14 mouse cellular contexts compared by ENCODE assay signal in the genomic region with DNA sequence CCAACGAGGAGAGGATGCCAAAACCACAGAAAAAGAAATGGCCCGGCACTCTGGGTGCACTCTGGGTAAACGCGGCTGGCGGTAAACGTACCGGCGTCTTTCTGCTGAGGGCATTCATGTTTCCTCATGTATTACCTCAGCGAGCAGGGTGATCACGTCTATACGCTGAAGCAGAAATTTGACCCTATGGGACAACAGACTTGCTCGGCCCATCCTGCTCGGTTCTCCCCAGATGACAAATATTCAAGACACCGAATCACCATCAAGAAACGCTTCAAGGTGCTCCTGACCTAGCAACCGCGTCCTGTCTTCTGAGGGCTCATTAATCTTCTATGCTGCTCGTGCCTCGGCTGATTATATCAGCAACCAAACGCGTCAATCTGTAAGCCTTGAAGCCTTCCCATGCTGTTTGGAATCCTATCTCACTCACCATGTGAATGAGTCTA. TPM values are rescaled to one million over a fixed set of nuclear protein-coding genes. Genes with fewer than 3 reads are reported as not detected.
DNase-seq lines count a peak whose midpoint lies in the region; ATAC-seq lines count a peak whose summit lies in the region.
"Had no signal": no experiment of that assay in that cellular context is flagged by ENCODE, and none has a peak within 500 bp of the region (broad histone marks: within the 10 kb centered on the region; RNA-seq: fewer than 3 reads in every experiment).

No protein-coding gene starts in this region.

- H3K4me1 ChIP-seq in liver, embryonic 12.5 days = peaks cover 50% of the 10 kb centered on the region
- peaks cover 5% of the 10 kb centered on the region for H3K4me1 ChIP-seq in hindbrain, embryonic 16.5 days (ENCODE audit: control insufficient read depth, insufficient read depth, low read depth, low read length)
- H3K4me1 ChIP-seq: embryonic facial prominence, embryonic 15.5 days; hindbrain, embryonic 15.5 days; neural tube, embryonic 12.5 days had no signal

- H3K27me3 ChIP-seq in liver, embryonic 12.5 days (replicated peaks) = no peaks in the 10 kb centered on the region
- H3K27me3 ChIP-seq in hindbrain, embryonic 16.5 days (replicated peaks; ENCODE audit: control insufficient read depth, insufficient read depth, low read length) = no peaks in the 10 kb centered on the region
- H3K27me3 ChIP-seq: embryonic facial prominence, embryonic 15.5 days; hindbrain, embryonic 15.5 days; kidney, embryonic 15.5 days; neural tube, embryonic 12.5 days had no signal

- H3K4me2 ChIP-seq in liver, embryonic 12.5 days = no peak overlapping the region
- H3K4me2 ChIP-seq in hindbrain, embryonic 16.5 days (ENCODE audit: low read length) = no peak overlapping the region
- H3K4me2 ChIP-seq: embryonic facial prominence, embryonic 15.5 days; hindbrain, embryonic 15.5 days; kidney, embryonic 15.5 days; lung, embryonic 14.5 days; neural tube, embryonic 12.5 days had no signal

- WGBS in liver, embryonic 12.5 days (ENCODE audit: insufficient replicate concordance) = 68% methylated on average over 21 of the region's 21 CpGs
- 68% methylated on average over 21 of the region's 21 CpGs for WGBS in hindbrain, embryonic 16.5 days

- DNase-seq in liver = no peak
- peak; percentile 85 for DNase-seq in naive thymus-derived CD4-positive, alpha-beta T cell, adult 2 months (ENCODE audit: low read depth)
- peak; percentile 86 for DNase-seq in thymus, postnatal 25 days
- DNase-seq in testis, postnatal 10 days (ENCODE audit: low spot score) = no peak
- no peak for DNase-seq in gastrocnemius, adult 18-20 months (ENCODE audit: low spot score)
- DNase-seq: cerebellum, postnatal 25 days; lung, embryonic 14.5 days had no signal

- H3K4me3 ChIP-seq in liver, embryonic 12.5 days = no peak overlapping the region
- no peak overlapping the region for H3K4me3 ChIP-seq in hindbrain, embryonic 16.5 days (ENCODE audit: low read length)
- H3K4me3 ChIP-seq: embryonic facial prominence, embryonic 15.5 days; hindbrain, embryonic 15.5 days; kidney, embryonic 15.5 days; neural tube, embryonic 12.5 days had no signal

- H3K9me3 ChIP-seq in liver, embryonic 12.5 days (replicated peaks) = 0 out of 2 replicates have a peak, but pooled peaks cover 3% of the 10 kb centered on the region
- H3K9me3 ChIP-seq in hindbrain, embryonic 16.5 days (ENCODE audit: control insufficient read depth, low read length) = no peaks in the 10 kb centered on the region
- H3K9me3 ChIP-seq: embryonic facial prominence, embryonic 15.5 days; hindbrain, embryonic 15.5 days; kidney, embryonic 15.5 days; neural tube, embryonic 12.5 days had no signal

- no peaks in the 10 kb centered on the region for H3K36me3 ChIP-seq in liver, embryonic 12.5 days
- no peaks in the 10 kb centered on the region for H3K36me3 ChIP-seq in hindbrain, embryonic 16.5 days (ENCODE audit: control insufficient read depth, insufficient read depth, low read length)
- H3K36me3 ChIP-seq: embryonic facial prominence, embryonic 15.5 days; hindbrain, embryonic 15.5 days; kidney, embryonic 15.5 days; neural tube, embryonic 12.5 days had no signal

- H3K9ac ChIP-seq in liver, embryonic 12.5 days = no peak overlapping the region
- H3K9ac ChIP-seq in hindbrain, embryonic 16.5 days (ENCODE audit: low read depth, low read length) = no peak overlapping the region
- H3K9ac ChIP-seq: embryonic facial prominence, embryonic 15.5 days; hindbrain, embryonic 15.5 days; kidney, embryonic 15.5 days; lung, embryonic 14.5 days; neural tube, embryonic 12.5 days had no signal

- H3K27ac ChIP-seq in liver, embryonic 12.5 days = no peak overlapping the region
- no peak overlapping the region for H3K27ac ChIP-seq in hindbrain, embryonic 16.5 days (ENCODE audit: low read depth, low read length)
- H3K27ac ChIP-seq: embryonic facial prominence, embryonic 15.5 days; kidney, embryonic 15.5 days; neural tube, embryonic 12.5 days had no signal

- ATAC-seq in liver, embryonic 12.5 days = peak; percentile 64
- ATAC-seq in erythroid progenitor cell, adult 5-6 weeks (replicated peaks; ENCODE audit: low FRiP score, poor library complexity, severe bottlenecking) = peak; percentile 46; the same call in 1 of the 2 replicates
- no peak for ATAC-seq in hindbrain, embryonic 16.5 days

RNA-seq across cellular contexts. Expression of gene Ifnar1, which starts 26.7 kb away (rescaled TPM):
- polyA plus RNA-seq in liver, embryonic 12.5 days (2016; fragmentation: Nextera tagmentation; extraction: Ambion mirVana) = 24.5 and 27.8 TPM in 2 replicates
- 31.9 and 32.1 TPM in 2 replicates for total RNA-seq in erythroid progenitor cell, adult 5-6 weeks (2015; ENCODE audit: low replicate concordance)
- total RNA-seq in erythroid progenitor cell, adult 5-6 weeks (2017; ENCODE audit: low replicate concordance) = 38.1 and 46.3 TPM in 2 replicates
- 42.7 and 49.2 TPM in 2 replicates for polyA plus RNA-seq in hindbrain, embryonic 16.5 days (2015; fragmentation: Nextera tagmentation; extraction: Ambion mirVana)
- 10 to 100 TPM in 1 of 2 experiments, 1 to 10 TPM in 1; 9.8 to 12.2 TPM for total RNA-seq in gastrocnemius, adult 18-20 months (2021)

RNA-seq across cellular contexts. Expression of gene Il10rb, which starts 52.4 kb away (rescaled TPM):
- polyA plus RNA-seq in liver, embryonic 12.5 days (2016; fragmentation: Nextera tagmentation; extraction: Ambion mirVana) = 26.0 and 27.0 TPM in 2 replicates
- 21.8 and 37.8 TPM in 2 replicates for total RNA-seq in erythroid progenitor cell, adult 5-6 weeks (2015; ENCODE audit: low replicate concordance)
- total RNA-seq in erythroid progenitor cell, adult 5-6 weeks (2017; ENCODE audit: low replicate concordance) = 20.5 and 33.1 TPM in 2 replicates
- polyA plus RNA-seq in hindbrain, embryonic 16.5 days (2015; fragmentation: Nextera tagmentation; extraction: Ambion mirVana) = 14.8 and 16.7 TPM in 2 replicates
- 1 to 10 TPM; 4.2 to 6.6 TPM for total RNA-seq in gastrocnemius, adult 18-20 months (2021)

Comparison
In these comparisons a context has a peak if more than half of its experiments do, and no peak if none do; other contexts are left out.
1. DNase-seq: peak in naive thymus-derived CD4-positive, alpha-beta T cell, adult 2 months (single experiment) and thymus, postnatal 25 days (single experiment); none in liver (single experiment), testis, postnatal 10 days (single experiment) and gastrocnemius, adult 18-20 months (single experiment).